Mouse (Mus musculus): Measurements from ENCODE around the gene Pax2.

DNA sequence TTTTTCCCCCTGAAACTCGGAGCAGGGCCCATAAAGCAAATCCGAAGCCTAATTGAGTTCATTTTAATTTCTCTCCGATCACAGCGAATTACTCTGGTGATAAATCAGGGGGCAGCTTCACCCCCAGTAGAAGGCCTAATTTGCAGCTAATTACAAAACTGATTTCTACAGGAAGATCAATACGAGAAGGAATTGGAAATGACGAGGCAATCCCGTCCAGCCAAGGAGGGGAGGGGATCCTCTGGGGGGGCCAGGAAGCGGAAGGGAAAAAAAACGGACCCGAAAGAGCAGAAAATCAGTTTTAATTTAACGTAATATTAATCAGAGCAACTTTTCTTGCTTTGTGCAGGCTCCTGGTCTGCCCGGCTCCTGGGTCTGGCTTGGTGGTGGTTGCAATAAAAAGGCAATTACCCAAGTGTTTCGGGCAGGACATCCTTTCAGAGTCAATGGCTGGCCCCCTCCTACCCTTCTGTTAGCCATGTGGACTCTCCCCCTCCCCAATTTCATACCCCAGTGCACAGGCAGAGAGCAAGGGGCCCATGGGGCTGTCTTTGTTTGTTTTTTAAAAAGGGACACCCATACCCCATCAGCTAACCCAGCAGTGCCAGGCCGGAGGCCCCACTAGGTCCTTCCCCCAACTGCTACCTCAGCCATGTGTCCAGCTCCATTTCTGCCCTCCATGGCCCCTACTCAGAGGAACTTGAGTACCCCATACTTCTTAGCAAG is 61.7 kb downstream of the Pax2 start:
- TF ChIP-seq CTCF (IDR thresholded peaks at IDR 0.05; ENCODE audit: borderline replicate concordance, insufficient read depth, low read length) (no peak), POLR2A (IDR thresholded peaks at IDR 0.05; ENCODE audit: low read depth, low read length) (no peak)
